Mouse (Mus musculus) c-Kit-positive CD71-positive TER-119-positive erythroid progenitor cells, embryonic 14.5 days (primary cell): ENCODE results near the gene Dcun1d2.

ENCODE experiments used
- DNase-seq: peaks from one replicate; pipeline ENCODE4 v3.0.0-alpha.2; 2013; ENCODE audit warnings: low spot score

The Dcun1d2 gene

DNA sequence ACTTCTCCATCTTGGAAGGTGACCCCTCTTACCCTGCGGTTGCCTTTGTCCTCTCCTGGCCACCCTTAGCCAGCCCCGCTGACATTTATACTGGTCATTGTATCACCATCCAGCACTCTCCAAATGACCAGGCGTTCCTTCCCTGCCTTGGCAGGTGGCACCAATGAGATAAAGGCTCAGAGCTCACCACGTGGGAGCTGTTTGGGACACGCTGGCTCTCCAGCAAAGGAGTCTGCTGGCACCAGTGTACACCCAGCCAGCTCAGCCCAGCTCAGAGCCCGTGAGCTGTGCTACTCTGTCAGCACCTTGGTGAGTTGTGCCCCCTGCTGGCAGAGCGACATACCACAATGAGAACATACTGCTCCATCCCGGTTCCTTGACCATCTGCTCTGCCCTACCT, 33.9 kb downstream of the Dcun1d2 start, which contains the start of gene Adprhl1:
Gene Adprhl1, minus strand, starts transcription at position 144 of the 400 bp plus-strand sequence.
- peak; percentile 51 for DNase-seq

DNA sequence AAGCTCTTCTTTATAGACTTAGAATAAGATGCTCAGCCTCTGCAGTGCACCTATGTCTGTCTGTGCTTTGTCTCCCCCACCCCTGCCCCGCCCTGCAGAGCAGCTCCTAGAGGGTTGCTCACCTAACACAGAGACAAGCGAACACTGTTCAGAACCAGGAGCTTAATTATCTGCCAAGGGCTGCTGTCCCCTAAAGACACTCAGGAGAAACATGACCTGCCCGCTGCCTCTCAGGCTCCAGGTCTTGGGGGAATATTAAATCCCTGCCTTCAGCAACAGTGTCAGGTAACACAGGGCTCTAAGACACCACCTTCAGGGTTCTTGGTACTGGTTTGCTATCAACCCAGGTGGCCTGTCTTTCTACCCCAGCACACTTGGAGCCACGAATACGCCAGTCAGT, 34.5 kb downstream of the Dcun1d2 start:
- DNase-seq, result no peak

DNA sequence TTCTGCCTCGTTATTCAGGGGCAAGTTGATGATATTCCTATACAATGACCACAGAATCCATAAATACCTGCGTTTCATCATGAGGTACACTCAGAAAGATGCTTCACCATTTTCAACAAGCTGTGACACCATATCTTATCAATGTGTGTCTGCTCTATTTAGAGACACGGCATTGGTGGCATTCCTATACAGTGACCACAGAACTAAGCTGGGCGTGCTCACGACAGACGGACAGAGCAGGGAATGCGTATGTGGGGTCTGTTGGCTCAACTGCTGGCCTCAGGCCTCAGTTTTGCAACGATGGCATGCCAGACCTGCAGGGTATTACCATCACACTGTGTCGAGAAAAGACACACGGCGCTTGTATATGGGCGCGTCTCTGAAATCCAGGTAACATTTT, 35.1 kb downstream of the Dcun1d2 start:
- DNase-seq, result no peak

DNA sequence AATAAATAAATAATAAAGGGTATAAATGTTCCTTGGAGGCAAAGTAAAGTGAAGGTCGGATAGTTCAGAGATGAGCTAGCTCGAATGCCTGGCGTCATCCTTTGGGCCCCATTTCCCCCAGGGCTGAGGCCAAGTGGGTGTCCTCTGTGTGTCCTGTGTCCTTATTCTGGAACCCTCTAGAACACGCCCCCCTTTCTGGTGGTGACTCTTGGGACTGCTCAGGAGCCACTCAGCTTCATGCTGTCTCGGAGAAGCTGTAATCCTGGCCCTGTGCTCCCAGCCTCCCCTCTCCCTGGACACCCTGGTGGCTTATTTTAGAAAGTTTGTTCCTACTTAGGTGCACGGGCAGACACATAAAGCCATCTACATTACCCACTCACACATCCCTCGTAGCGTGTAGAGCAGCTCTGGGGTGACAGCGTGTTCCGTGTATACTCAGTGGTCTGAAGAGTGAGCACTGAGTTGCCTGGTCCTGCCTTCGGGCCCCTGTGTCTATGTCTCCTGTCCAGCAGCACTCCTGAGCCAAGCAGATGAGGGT, 43.5 kb downstream of the Dcun1d2 start:
- no peak for DNase-seq

DNA sequence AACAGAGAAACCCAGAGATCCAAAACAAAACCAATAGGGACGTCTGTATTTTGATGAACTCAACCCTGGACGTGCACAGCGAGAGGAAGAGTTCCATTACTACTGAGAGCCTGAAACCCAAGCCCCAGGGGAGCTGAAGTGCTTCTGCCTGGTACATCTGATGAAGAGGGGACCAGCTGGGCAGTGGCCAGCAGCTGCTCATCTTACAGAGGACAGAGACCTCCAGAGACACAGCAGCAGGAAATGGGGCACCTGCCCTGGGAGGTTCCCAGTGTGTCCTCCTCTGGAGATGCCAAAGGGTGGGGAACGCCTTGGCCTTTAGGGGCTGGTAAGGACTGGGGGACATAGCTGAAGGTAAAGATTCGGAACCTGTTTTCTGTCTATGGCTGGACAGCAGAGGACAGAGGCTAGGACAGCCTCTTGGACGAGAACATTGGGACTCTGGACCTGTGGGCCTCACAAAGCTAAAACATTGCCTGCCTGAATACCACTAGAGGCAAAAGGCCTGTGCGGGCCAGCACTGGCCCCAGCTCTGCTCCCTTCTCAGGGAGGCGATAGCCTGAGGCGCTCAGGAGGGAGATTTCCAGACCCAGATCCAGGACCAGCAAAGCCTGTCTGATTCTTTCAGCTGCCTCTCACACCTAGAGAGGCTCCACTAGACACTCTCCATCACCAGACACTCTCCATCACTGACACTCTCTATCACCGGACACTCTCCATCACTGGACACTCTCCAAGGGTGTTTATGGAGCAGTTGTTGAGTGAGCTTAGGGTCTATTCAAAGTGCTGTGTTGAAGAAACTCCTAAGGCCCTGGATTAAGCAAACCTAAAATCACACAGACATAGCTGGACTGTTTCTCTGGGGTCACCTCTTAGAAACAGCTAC, 44.7 kb downstream of the Dcun1d2 start:
- DNase-seq, result no peak

DNA sequence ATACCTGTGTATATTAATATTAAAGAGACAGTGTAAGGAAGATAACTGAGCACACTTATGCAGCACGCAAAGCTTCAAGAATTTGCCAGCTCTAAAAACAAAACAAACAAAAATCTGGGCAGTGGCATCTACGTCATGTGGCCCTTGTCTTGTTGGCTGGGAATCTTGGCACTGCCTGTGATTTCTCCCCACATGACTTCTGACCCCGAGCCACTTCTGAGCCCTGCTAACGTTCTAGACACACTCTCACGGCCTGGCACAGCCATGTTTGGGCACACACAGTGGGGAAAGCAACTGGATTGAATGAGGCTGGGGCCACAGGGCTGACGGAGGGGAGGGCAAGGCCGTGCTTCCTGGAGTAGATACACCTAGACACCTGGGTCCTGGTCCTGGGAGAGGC, 47.2 kb downstream of the Dcun1d2 start:
- no peak for DNase-seq

DNA sequence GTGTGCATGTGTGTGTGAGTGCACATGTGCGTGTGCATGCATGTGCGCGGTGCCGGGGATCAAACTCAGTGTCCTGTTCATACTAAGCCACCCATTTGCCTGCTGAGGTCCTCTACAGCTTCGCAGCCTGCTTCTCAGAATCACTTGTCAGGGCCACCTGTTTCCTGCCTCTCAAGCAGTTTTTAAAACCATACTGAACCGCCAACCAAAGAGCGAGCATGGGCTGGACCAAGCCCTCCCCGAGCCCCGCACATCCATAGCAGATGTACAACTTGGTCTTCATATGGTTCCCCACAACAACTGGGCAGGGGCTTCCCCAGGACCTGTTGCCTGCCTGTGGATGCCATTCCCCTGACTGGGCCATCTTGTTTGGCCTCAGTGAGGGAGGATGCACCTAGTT, 47.9 kb downstream of the Dcun1d2 start:
- no peak for DNase-seq

DNA sequence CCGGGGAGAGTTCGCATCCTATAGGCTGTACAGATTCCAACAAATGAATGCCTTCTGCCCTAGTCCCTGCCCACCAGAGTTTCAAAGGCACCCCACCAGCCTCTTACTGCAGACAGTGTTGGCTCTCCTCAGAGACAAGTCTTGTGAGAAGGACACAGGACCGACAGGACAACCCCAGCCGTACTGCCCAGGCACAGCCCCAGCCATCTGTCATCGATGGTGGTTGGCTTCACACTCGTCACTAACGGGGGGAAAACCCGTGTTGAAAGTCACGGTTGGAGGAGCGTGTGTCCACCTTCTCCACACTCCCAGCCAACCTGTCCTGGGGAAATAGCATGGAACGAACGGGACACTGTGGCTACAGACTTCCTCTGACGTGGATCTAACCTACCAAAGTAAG, 53.1 kb downstream of the Dcun1d2 start:
- no peak for DNase-seq

DNA sequence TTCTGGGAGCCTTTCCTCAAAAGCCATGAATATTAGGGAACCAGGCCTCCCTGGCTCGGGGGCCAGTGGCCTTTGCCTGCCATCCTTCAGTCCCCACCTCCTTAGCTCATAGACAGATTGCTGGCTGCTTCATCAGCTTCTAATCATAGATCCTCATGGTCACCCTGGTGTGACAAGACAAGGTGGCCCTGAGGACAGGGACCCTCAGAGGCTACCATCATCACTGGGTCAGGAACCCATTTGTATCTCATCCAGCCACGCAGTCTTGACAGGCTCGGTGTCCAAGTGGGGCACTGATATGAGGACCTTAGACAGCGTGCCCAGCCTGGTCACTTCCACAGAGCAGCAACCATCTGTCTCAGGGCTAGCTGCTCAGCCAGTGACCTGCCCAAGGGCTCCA, 57.5 kb downstream of the Dcun1d2 start:
- DNase-seq, result no peak

DNA sequence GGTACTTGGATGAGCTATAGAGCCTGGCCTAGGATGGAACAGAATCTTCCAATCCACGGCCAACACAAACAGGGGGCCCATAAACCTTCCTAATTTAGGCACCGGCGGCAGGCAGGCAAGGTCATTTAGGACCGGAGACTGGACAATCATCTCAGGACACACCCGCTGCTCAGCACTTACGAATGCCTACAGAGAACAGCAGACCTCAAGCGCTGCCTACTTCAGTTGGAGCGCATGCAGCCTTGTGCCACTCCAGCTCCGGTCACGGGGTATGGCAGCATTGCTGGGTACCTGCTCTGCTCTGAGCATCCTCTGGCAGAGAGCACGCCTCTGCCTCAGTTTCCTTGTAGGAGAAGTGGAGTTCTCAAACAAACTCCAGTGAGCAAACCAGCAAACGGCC, 58.1 kb downstream of the Dcun1d2 start:
- no peak for DNase-seq

DNA sequence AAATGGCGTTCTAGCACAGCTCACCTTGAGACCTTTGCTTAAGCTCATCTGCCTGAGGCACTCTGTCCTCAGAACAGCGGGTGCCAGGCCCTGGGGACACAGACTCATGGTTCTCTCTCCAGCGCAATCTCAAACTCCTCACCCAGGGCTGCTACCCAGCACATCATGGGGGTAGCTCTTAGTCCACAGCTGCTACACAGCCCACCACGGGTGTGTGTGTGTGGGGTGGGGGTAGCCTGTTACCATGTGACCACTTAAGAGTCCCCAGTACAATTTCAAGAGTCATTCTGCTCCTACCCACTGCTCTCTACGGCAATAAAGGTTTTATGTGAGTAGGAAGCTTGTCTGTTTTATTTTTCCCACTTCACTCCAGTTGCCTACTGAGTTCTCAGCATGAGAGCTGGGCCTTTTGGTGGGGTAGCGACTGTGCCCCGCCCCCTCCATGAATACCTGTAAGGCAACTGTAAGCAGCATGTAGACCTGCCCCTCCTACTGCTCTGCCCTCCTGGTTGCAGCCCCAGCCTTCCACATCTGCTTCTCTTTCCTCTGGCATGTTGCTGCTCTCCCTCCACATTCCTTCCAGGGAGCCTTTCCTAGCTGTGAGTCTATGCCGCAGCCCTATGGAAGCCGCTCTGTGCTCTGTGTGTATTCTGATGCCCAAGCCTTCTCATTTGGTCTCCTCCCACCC, 58.9 kb downstream of the Dcun1d2 start:
- no peak for DNase-seq

DNA sequence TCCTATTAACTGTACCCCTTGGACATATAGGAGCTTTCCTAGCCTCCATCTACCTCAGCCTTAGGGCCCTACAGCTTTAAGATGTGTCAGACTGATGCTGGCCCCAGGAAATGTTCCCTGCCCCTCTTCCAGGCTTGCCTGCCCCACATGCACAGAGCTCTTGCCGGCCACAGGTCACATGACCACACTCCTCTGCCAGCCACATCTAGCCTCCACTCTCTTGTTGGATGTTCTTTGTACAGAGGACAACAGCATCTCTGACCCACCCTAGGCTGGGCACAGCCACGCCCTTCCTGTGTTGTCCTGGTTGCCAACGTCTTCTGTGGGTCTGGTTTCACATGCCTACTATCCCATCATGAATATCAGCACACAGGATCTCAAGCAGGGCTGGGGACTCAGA, 60.7 kb downstream of the Dcun1d2 start:
- no peak for DNase-seq

DNA sequence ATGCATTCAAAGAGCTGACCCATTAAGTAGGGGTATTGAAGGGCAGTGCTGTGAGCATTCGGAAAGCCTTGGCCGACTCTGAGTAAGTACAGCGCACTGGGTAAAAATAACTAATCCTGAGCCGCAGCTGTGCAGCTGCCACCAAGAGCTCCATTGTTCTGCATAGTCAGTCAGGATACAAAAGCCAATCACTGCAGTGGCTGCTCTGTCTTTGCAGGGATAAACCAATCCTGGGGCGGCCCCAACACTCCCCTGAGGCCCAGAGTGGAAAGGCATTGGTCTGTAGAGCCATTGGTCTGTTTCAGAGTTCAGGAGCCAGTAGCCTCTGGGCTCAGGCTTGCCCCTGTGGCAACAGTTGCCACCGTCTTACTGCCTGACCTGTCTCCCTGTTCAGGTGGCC, 61.6 kb downstream of the Dcun1d2 start:
- DNase-seq, result no peak

DNA sequence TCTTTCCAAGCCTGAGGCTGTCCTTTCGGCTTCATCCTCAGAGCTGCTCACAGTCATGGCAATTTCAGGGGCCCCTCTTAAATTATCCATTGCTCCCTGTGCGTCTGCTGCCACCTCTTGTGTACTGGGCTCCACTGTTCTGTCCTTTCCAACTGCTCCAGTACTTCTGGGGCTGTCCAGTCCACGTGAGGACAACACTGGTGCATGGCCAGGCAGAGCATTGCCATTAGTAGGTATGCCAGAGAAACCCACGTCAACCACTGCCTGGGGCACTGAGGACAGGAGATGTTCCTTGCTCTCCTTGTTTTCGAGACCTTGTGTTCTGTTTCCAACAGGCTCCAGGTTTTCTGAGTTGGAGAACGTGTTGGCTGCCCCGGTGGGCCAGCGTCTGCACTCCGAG, 63.5 kb downstream of the Dcun1d2 start:
- DNase-seq, result no peak

DNA sequence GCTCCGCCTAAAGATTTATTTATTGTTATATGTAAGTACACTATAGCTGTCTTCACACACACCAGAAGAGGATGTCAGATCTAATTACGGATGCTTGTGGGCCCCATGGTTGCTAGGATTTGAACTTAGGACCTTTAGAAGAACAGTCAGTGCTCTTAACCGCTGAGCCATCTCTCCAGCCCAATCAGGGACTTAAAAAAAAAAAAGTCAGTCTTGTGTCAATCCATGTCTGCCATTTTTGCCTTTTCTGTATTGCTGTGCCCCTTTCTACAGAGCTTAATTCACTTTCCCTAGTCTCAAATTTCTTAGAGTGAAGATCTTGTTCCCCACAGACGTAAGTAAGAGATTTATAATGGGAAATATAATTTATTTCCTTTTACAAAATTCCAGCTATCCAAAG, 69.5 kb downstream of the Dcun1d2 start:
- DNase-seq, result no peak

DNA sequence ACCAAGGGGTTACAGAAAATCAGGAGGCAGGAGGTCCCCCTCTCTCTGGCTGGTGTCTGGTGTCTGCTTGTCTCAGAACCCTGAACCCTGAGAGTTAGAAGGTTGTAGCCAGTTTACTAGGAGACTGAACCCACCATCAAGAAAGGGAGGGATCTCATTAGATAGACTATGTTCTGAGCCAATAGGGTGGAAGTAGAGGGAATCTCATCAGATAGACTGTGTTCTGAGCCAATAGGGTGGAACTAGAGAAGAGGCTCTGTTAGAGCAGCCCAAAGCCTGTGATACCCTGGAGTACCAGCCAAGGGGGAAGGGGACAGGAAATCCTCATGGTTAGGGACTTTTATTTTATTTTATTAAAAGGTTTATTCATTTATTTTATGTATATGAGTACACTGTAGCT, 69.9 kb downstream of the Dcun1d2 start:
- no peak for DNase-seq

DNA sequence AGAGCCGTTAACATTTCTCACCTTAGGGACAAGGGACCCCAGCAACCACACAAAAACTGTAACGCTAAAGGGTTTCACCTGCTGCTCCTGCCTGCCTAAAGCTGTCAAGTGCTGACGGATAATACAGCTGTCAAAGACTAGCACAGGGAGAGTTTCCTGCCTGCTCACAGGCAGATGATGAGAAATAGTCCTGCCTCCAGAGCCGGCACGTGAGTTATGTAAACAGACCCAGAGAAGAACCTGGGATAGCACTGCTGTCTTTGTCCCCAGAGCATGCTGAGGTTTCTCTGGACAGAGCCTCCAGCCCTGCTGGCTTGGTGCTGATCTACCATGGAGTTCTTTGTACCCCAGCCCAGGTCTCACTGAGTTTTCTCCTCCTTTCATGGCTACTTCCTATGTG, 70.8 kb downstream of the Dcun1d2 start:
- no peak for DNase-seq

DNA sequence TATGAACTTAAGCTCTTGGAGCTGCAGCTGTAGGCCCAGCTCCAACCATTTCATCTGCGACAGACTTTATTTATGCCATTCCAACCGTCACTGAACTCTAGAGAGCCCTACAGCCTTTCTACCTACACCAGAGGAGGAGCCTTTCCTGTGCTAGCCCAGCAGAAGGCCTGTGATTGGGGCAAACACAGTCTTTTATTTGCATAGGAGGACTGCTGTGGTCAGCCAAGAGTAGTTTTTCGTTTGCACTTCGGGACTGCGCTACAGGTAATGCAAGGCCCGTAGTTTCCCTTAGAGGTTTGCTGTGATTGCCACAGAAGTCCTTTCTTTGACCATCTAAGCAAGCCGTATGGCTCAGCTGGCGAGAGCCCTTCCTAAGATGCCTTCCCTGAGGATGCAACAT, 71.5 kb downstream of the Dcun1d2 start:
- no peak for DNase-seq

DNA sequence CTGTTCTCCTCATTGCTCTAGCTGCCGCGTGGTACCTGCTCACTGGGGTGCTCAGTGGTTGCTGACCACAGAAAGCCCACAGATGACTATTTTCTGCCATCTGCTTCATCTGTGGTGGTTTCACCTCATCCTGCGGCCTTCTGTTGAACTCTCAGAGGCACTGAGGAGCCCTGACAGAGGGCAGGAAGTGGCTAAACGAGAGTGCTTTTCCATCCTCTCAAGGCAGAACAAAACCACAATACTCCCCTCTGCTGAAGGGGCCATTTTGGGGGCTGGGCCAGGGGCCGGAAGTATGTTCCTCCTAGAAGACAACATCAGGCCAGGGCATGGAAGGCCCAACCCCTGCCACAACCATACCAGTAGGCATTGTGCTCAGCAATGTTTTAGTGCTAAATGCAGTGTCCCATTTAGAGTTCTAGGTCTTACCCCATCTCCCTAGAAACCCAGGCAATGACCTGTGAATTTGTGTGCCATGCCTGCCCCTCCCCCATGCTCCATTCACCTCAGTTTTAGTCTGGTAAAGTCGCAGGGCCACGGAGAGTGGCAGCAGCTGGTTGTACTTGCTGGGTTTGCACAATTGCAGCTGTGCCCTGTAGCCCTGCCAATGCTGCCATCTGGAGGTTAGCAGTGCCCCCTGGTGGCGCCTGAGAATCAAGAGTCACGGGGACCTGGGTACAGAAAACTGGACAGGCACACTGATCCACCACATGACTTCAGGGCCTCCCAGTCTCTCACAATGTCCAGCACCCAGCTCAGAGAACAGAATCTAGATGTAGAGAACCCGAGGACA, 74.3 kb downstream of the Dcun1d2 start:
- peak; percentile 81 for DNase-seq

DNA sequence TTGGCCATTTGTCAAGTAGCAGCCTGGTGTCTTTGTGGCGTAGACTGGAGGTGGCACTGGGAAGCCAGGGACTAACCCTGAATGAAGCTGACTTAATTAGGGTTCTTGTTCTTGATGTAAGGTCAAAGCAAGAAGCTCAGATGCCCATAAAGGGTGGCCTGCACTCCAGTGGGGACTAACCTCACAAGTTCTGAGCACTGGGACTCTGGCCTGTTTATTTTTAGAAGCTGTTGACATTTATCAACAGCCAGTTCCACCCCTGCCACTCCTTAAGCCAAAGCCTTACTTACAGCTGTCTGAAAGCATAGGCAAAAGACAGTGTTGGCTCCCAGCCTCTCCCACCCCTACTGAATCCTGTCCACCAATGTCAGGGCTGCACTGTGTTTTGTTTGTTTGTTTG, 78.2 kb downstream of the Dcun1d2 start:
- no peak for DNase-seq

DNA sequence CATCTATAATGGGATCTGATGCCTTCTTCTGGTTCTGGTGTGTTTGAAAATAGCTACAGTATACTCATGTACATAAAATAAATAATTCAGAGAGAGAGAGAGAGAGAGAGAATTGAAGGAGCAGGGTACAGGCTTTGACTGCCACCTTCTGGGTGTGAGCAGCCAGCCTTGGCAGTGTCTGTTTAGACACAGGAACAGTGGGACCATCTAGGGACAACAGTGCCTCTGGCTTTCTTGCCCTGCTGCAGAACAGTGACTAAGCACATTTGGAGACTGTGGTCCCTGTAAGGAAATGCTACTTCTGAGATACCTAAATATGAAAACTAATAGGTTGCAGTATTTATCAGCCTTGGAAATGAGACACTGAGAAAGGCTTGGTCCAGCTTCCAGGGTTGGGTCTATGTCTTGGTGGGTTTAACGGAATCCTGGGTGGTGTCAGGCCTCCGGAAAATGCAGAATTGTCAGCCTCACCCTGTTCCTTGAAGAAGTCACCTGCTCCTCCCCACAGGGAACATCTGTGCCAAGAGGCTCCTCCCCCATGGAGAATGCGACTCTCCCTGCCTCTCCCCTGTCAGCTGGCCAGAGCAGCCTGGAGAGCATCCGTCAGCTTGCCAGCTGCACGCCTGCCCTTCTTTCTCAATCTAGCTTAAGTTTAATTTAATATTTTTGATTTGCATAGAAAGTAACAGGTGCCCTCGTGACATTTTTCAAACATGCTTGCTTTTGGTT, 79.1 kb downstream of the Dcun1d2 start:
- peak; percentile 64 for DNase-seq

DNA sequence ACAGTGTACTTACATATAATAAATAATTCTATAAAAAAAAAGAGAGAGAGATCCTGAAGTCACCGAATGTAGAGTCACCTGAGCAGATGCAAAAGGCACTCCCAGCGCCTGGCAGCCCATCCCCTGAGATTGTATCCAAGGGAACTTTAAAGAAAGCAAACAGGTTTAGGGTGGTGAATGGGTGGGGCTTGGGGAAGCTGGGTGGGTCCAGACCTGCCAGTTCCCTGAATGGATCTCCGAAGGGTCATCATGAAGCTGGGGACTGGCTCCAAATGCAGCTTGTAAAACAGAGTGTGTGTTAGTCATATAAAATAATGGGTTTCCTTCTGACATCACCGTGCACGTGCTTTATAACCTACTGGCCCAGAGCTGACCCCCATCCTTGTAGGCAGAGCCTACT, 81.6 kb downstream of the Dcun1d2 start:
- DNase-seq, result no peak
